Mouse (Mus musculus) kidney, postnatal 4 days (tissue): ENCODE results near the gene Dkk3.
"Not testable (repeated sequence)": the region's sequence is repeated elsewhere in the genome, so short reads cannot be mapped to it uniquely, and the experiment has no call there.

Experiments
- DNase-seq, 2 experiments: peaks; one replicate each; pipeline ENCODE4 v3.0.0; 2021; ENCODE audit warnings: mixed read lengths in 2 of 2

The Dkk3 gene

DNA sequence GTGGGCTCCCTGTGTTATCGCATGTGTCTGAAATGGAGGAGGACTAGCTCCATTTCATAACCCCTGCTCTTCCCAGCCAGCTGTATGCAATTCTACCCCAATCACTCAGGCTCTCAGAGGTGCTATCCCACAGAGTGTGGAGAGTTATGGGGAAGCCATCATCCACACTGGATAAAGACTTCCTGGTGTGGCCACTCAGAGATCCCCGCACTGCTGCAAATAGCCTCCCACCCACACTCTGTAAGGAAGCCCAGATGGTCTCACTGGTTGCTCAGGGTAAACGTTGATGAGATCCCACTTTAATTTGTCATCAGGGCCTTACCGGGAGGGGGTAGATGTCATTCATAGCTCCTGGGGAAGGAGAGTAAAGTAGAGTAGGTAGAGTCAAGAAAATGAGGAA, 6.7 kb upstream of the Dkk3 start:
- no peak for DNase-seq

DNA sequence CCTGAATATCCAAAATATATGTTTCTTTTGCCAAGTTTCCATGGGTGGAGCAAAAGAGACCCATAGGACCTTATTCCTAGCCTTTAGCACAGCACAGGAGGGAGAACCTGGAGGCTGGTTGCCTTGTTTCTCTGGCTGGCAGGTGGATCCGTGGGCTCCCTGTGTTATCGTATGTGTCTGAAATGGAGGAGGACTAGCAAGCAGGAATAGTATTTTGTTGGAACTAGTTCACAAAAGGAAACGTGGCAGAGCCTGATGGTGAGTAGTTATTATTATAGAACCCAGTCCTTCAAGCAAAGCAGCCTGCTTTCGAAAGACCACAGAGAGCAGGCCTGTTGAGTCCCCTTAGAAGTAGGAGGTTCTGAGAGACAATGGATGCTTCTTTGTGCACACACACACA, 6.2 kb upstream of the Dkk3 start:
- DNase-seq = not testable (repeated sequence)

DNA sequence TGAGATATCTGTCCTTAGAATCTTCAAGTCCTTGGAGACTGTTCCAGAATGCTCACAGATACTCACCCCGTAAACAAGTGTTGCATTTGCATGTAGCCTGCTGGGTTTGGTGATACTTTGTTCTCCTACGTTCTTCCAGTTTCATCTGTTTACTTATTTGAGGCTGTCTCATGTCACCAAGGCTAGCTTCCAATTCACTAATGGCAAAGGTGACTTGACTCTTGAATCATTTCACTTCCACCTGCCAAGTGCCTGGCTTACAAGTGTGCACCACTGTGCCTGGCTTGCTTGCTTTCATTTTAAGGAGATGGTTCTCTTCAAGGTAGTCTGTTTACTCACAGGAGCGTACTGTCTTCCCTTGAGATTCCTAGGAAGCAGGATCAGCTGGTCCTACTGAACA, 5.6 kb upstream of the Dkk3 start:
- no peak for DNase-seq

DNA sequence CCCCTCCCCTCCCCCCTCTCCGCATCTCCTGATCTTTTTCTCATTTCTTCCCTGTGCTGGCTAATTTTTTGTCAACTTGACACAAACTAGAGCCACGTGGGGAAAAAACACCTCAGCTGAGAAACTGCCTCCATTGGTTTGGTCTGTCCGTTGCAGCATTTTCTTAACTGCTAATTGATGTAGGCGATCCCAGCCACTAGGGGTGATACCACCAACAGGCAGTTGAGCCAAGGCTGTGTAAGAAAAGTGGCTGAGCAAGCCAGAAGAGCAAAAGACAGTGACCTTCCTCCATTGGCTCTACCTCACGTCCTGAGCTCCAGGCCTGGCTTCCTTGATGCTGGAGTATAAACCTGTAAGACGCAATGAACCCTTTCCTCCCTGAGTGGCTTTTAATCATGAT, 978 bp upstream of the Dkk3 start:
- DNase-seq = no peak

DNA sequence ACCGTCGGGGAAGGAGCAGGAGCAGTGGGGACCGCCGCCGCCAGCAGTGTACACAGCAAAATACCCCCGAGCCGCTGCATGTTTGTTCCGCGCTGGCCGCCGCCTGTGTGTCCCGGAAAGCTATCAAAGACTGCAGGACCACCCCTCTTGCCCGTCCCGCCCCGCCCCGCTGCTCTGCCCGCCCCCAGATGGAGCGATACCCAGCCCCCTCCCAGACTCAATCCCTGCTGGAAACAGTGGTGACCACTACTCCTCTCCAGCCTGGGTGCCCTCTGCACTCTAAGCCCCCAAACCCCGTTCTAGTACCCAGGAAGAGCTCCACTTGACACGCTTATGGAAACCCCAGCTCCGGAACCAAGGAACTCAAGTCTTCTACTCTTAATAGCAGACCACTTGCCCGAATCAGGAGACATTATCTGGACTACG, 528 bp downstream of the Dkk3 start:
- peak; percentile 69 to 76 for DNase-seq

DNA sequence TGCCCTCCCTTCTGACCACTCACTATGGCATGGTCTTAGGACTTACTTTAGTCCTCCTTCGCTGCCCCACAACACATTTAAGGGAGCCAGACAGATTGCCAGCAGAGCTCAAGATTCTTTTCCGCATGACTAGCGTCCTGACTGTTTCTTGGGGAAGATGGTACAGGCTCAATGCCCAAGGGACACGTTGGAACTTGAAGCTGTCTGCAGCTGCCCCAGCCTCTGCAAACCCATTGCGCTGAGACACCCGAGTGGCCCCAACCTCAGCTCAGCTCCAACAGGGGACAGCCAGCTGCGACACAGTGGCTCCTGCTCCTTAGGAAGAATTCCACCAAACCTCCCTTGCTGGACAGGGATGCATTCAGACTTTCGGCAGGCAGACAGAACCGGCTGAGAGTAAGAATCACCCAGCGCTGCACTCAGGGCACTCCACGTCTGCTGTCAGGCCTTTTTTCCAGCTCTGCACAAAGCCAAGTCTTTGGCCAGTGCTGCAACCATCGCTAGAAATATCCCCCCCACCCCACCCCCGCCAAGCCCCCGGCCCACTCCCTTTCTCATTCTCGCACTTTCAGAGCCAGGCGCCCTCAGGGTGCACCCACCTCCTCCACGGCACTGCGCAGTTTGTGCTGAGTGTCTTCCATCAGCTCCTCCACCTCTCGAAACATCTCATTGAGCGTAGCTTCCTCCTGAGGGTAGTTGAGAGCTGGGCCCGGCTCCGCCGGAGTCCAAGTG, 1.1 kb downstream of the Dkk3 start:
- peak in 1 of 2 experiments; percentile 47 for DNase-seq

DNA sequence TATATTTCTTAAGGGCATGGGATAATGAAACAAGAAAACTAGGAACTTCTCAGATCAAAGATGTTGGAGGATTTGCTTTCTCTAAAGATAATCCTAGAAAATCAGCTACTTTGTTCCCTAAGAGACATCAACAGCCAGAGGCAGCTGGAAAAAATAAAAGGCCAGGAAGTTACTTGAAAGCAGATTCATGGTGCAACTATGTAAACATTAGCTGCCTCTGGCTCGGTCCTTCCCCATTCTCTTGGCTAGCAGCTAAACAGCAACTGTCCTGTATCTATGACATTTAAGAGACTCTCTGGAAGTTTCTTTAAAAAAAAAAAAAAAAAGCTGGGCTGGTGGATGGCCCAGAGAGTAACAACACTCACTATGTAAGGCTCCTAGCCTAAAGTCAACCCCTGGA, 3.7 kb downstream of the Dkk3 start:
- peak in 1 of 2 experiments; percentile 30 for DNase-seq

DNA sequence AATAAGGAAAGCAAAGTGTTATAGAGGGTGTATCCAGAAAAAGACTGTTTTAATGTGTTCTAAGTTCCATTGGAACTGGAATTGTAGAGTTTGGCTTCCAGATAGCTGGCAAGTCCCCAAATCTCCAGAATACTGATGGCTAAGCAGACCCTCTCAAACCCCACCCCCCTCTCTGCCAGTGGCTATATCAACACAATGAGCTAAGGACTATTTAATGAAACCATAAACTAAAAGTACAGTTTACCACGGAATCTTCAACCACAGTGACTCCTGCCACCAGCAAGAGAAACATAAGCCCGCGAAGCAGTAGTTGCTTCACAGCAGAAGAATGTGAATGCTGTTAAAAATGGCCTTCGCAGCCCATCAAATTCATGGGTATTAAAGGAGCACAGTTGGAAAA, 4.4 kb downstream of the Dkk3 start:
- no peak for DNase-seq

DNA sequence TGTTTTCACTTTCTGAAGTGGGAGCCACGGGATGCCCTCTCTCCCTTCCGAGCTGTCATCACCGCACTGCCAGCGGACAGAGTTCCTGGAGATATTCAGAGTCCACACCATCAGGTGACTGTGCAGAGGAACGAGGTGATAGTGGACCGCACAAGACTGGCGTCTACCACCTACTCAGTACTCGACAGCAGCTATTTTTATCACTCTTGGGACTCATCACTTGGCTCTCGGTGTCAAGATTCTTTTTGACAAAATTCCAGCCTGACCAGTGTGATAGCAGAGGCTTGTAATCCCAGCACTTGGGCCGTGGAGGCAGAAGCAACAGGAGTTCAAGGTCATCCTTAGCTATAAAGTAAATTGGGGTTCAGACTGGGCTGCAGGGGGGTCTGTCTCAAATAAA, 9.7 kb downstream of the Dkk3 start:
- DNase-seq = no peak

DNA sequence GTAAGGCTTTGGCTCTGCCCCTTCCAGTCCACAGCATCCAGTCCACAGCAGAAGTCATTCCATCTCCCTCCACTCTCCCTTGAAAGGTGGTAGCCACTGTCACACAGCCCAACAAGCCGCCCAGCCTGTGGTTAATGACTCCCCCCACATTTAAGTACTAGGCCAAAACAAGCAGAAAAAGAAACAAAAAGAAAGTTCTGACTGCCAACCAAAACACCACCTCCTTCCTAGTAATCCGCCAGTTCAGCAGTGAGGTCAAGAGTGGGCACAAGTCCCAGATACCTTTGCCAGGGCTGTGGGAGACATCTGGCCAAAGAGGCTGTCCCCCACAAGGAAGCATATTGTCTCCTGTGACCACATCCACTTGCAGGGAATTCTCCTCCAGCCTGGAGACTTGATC, 10.9 kb downstream of the Dkk3 start:
- no peak for DNase-seq

DNA sequence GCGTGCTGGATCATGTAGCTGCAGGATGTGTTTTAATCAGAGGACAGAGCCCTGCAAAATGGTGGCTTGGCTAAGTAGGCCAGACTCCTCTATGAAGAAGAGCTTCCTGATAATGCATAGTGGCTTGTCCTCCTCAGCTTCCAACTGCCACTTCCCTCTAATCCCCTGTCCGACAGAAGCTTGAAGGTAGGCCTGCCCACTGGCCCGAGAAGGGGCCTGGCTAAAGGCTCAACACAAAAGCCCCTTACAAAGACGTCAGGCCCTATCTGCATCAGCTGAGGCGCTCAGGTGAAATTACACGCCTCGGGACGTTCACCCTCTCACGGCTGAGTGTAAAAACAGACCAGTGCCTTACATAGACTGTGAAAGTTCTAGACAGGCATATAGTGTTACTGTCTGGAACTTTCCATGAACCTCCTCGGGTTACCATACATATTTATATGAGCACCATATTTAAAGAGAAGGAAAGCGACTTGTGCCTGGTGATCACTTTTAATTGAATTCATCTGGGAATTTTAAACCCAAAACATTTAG, 14.1 kb downstream of the Dkk3 start:
- no peak for DNase-seq

DNA sequence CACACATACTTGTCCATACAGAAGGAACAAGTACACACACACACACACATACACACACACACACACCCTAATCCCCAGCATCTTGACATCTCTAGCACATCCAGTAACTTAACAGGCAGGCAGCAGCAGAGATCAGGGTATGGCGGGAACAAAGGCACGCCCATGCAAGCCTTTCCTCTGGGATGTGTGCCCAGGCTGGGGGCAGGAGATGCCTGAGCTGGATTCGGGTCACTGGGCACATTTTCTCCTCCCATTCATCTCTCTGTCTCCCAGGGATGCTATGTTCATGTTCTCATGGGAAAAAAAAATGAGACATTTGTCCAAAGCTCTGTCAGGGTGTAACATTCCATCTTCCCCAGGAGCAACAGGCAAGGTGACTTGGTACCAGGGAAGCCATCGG, 14.9 kb downstream of the Dkk3 start:
- no peak for DNase-seq

DNA sequence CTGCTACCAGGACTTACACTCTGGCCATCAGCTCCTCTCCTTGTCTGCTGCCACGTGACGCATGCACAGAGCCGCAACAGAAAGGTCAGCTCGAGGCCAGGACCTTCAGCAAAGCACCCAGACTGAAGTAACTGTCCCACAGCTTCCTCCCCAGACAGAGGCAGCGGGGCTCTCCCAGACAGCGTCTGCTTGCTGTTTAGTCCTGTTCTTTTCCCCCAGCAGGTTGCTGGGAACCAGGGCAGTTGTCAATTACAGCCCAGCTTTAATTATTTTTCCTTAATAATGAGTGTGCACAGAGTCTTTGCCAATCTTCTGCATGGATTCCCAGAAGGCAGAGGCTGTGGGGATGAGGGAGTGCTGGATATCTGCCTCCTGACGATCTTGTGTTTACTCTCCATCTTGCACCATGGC, 15.8 kb downstream of the Dkk3 start:
- DNase-seq = peak in 1 of 2 experiments; percentile 18

DNA sequence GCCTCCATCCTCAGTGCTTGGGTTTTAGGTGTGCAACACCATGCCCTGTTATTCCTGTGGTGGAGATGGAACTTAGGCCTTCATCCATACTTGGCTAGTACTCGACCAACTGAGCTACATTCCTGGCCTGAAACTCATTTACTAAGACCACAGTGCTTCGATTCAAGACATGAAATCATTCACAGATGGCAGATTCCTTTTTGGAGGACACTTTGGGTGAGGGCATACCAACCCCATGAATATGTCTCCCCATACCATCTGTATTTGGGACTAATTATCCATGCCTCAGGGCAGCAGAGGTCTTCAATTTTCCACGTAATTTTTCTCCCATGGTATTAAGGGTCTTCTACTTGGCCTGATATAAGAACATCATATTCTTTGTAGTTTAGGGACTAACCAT, 16.2 kb downstream of the Dkk3 start:
- no peak for DNase-seq

DNA sequence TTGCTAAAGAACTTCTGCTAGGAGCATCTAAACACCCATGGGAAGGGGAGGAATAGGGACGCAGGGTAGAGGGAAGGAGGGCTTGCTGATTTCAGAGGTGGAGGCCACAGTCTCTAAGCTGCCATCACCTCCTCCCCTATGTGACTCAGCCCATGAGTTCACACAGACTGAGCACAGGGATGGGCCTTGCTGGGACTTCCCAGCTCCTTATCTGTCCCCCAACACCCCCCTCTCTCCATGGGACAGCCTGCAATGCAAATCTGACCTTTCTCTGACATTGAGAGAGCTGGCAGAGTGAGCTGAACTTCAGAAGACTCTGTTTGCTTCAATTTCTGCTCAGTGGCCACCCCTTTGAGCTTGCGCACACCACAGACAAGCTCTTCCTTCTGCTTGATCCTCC, 18.1 kb downstream of the Dkk3 start:
- DNase-seq = no peak

DNA sequence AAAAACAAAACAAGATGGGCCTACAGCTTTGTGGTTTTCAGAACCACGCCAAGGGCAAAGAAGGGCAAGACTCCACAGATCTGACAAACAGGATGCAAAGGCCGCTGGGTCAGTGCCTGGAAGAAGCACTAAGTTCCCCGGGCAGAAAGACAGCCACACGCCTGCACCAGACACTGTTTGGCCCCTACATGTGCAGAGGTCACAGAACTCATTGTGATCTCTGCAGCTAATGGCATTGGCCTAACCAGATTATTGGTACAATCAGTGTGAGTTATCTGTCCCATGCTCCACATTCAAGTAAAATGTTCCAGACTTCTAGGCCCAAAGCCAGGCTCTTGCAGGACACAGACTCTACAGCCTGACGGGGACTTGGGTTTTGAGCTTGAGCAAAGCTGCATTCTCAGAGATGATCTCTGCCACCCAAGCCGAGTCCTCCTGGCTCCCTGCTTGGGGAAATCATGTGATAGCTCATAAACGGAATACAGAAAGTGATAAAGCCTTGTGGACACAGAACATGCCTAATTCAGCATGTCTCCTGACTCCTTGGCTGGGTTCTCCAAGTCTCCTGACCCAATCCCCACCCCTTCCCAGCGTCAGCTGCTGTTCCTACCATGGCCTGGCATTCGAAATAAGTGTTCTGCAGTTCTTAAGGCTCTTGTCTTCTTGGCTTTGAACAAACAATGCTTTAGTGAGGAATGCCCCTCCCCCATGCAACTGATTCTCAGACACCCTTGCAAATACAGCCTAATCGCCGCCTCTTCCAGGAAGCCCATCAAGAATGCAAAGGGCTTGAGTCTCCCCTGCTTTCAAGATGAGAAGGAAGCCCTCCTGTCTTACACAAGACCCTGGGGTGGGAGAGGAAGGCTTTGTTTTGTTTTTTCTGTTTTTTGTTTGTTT, 20.1 kb downstream of the Dkk3 start:
- peak; percentile 25 to 42 for DNase-seq

DNA sequence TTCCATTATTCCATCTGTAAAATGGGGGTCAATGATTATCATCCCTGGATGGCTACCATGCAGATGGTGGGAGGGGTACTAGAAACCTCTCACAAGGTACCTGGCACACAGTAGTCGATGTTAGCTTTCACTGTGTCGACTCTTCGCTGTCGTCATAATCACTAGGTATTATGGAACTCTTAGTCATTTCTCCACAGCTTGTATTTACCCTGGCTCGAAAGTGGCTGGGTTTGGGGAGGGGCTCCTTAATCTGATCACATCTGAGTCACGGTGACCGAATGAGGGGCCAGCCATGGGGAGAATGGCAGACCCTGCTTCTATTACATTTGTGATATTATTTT, 20.7 kb downstream of the Dkk3 start:
- DNase-seq = no peak

DNA sequence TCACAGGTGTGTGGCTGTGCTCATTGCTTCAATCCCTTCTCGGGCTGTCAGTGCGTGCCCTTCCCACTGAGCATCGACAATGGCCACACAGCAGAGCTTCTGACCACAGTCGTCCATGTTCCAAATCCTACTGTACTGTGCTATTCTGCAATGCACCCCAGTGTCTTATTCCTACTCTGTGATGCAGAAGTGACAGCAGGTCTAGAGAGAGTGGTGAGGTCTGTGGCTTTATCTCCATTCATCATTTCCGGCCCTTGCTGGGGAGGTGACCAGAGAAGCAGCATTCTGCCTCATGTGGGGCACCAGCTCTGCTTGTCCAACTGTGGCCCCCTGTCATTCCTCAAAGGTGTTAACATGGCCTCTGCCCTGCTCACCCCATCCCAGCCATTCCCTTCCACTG, 22.3 kb downstream of the Dkk3 start:
- DNase-seq = no peak

DNA sequence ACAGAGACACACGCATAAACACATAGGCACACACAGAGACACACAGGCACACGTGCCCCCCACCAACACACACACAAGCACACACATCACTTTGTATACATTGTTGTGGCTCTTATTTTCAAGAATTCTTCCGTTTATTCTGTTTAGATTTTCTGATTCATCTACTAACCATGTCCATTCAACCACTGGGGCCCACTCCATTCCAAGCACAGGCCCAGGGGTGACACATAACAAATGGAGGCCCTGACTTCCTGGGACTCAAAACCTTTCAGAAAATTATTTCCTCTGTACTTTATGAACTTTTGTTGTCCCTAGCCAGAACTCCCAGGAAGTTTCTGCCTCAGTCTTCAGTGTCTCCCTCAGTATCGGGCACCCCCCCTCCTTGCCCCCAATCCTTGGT, 23.7 kb downstream of the Dkk3 start:
- no peak for DNase-seq

DNA sequence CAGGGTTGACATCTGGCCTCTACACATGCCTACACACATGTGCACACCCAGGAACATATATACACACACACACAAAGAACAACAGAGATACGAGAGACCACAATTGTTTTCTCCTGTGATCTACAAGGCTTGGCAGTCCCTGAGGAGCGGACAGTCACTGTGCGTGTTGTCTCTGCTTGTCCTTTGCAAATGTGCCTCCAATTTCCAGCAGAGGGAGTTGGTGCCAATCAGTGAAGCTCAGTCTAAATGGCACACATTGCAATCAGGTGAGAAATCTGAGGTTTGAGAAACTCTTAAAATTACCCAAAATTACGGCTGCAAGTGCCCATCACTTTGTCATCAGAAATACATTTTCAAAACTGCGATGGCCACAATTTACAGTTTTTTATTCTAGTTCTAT, 25.6 kb downstream of the Dkk3 start:
- no peak for DNase-seq

DNA sequence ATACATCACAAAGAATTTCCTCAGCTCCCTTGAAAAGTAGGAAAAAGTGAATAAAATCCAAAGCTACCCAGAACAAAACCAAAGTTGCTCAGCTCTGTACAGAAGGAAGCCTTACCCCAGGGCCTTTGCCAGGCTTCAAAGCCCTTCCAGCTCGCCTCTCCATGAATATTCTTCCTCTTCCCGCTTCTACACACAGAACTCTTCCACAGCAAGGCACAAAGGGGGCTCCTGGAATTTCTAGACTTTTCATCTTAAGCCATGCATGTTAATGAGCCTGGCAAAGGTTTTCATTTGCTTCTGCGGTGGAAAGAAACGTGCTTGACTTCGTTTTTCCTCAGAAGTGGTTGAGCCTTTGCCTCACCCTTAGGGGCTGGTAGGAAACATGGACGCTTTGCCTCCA, 26.9 kb downstream of the Dkk3 start:
- DNase-seq = no peak

DNA sequence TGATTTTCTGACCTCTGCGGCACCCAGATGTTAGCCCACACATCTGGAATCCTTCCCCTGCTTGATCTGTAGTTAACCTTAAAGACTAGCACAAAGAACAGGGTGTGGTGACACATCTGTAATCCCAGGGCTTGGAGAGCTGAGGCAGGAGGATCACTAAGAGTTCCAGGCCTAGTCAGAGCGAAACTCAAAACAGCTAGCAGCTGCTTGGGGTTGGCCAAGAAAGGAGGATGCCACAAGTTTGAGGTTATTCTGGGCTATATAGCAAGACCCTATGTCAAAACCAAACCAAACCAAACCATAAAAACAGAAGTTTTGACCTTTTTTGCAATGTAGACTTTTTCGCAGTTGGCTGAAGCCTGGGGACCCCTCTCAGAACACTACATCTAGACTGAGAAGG, 28.2 kb downstream of the Dkk3 start:
- no peak for DNase-seq

DNA sequence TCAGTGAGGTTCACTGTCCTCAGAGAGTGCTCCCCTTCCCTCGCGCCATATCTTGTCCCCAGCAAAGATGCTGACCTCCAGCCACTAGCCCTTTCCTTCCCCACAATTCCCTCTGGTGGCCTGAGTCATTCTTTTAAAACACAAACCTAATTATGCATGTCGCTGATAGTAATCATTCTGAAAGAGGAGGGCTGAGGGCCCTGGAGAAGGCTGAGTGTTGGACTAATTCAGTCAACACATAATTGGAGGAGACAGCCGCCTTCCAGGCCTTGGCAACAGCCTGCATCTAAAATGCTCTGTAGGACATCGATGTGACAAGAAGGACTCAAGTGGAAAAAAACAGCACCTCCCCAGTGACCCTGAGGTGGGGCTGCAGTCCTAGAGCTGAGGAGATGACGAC, 29.0 kb downstream of the Dkk3 start:
- no peak for DNase-seq

DNA sequence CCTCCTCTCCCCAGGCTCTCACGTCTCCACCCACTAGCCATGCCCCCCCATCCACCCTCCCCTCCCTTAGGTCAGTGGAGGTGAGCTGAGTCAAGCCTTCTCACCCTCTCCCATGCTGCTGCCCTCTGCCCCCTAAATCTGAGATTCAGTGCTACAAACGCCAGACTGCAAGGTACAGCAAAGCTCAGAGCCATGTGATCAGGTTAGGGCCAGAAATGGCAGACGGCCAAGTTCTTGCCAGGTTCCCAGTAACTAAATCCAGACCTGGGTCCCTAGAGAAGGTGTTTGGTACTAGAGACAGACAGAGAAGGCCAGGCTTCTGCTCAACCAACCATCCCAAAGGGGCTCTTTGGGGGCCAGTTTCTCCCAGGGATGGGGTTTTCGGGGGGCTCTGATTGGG, 30.0 kb downstream of the Dkk3 start:
- peak; percentile 49 to 66 for DNase-seq
